Mouse (Mus musculus) hindbrain, embryonic 16.5 days (tissue): Measurements from ENCODE around the gene P2rx5. TPM values are rescaled to one million over a fixed set of nuclear protein-coding genes. Genes with fewer than 3 reads are reported as not detected.

ENCODE experiments used
- ATAC-seq: fragments of 200-750 bp; cut with Nextera tagmentation; 2 replicates; pipeline ENCODE4 v1.8.0; 2017; ENCODE audit warnings: moderate TSS enrichment, moderate library complexity
- H3K27ac ChIP-seq: fragments of 300-500 bp; sonication (generic); 2 replicates; pipeline ENCODE4 v1.5.1; 2014; ENCODE audit warnings: low read depth, mild to moderate bottlenecking, control low read depth, low read length, moderate library complexity
- H3K27me3 ChIP-seq: fragments of 300-500 bp; sonication (generic); replicated peaks from 2 replicates; pipeline ENCODE4 v1.6.1; 2014; ENCODE audit warnings: low read length; ENCODE audit not compliant: control insufficient read depth, insufficient read depth
- H3K36me3 ChIP-seq: fragments of 300-500 bp; sonication (generic); 2 replicates; pipeline ENCODE4 v1.6.1; 2014; ENCODE audit warnings: mild to moderate bottlenecking, low read length, moderate library complexity, mixed read lengths; ENCODE audit not compliant: control insufficient read depth, insufficient read depth
- H3K4me1 ChIP-seq: fragments of 300-500 bp; sonication (generic); 2 replicates; pipeline ENCODE4 v1.6.1; 2014; ENCODE audit warnings: low read depth, low read length; ENCODE audit not compliant: control insufficient read depth, insufficient read depth
- H3K4me2 ChIP-seq: fragments of 300-500 bp; sonication (generic); 2 replicates; pipeline ENCODE4 v1.6.1; 2014; ENCODE audit warnings: mild to moderate bottlenecking, low read length, control low read depth, moderate library complexity
- H3K4me3 ChIP-seq: fragments of 300-500 bp; sonication (generic); 2 replicates; pipeline ENCODE4 v1.5.1; 2014; ENCODE audit warnings: mild to moderate bottlenecking, low read length, control low read depth, moderate library complexity
- H3K9ac ChIP-seq: fragments of 300-500 bp; sonication (generic); 2 replicates; pipeline ENCODE4 v1.6.1; 2014; ENCODE audit warnings: low read depth, mild to moderate bottlenecking, control low read depth, low read length, moderate library complexity
- H3K9me3 ChIP-seq: fragments of 300-500 bp; sonication (generic); 2 replicates; pipeline ENCODE4 v1.6.1; 2014; ENCODE audit warnings: mild to moderate bottlenecking, low read length, moderate library complexity; ENCODE audit not compliant: control insufficient read depth
- WGBS: fragments of 180-500 bp; shearing (Covaris S2); extraction: QIAGEN DNeasy Blood & Tissue Kit; methylation state at CpG from one replicate; pipeline ENCODE4 v1.1.7; 2014; 5-methylcytosine and 5-hydroxymethylcytosine counted together
- polyA plus RNA-seq: library from polyadenylated mRNA; unstranded; fragments of >200 nt; fragmentation: Nextera tagmentation; extraction: Ambion mirVana; gene quantifications from 2 replicates; pipeline ENCODE4 v1.2.1, GENCODE M21; 2015

Gene P2rx5
- polyA plus RNA-seq, 1 experiment from 2014 or later: 0.39 TPM

GRCm38 (mm10) chr11:73144261-73144681 is 15.9 kb upstream of the P2rx5 start:
- Histone ChIP-seq H3K4me3 (no peak overlapping the region), H3K9me3 (no peaks in the 10 kb centered on the region), H3K36me3 (no peaks in the 10 kb centered on the region), H3K27me3 (no peaks in the 10 kb centered on the region), H3K4me2 (no peak overlapping the region), H3K27ac (no peak overlapping the region), H3K9ac (no peak overlapping the region), H3K4me1 (no peaks in the 10 kb centered on the region)
- ATAC-seq: no peak
- 63% methylated on average over 1 of the region's 1 CpGs for WGBS

GRCm38 (mm10) chr11:73146026-73146974 is 13.9 kb upstream of the P2rx5 start:
- Histone ChIP-seq H3K4me3 (no peak overlapping the region), H3K27me3 (no peaks in the 10 kb centered on the region), H3K4me2 (no peak overlapping the region), H3K9ac (no peak overlapping the region; the same call in 1 of the 2 replicates), H3K27ac (no peak overlapping the region), H3K4me1 (no peaks in the 10 kb centered on the region), H3K9me3 (no peaks in the 10 kb centered on the region), H3K36me3 (no peaks in the 10 kb centered on the region)
- WGBS: 65% methylated on average over 11 of the region's 11 CpGs
- ATAC-seq: no peak

DNA sequence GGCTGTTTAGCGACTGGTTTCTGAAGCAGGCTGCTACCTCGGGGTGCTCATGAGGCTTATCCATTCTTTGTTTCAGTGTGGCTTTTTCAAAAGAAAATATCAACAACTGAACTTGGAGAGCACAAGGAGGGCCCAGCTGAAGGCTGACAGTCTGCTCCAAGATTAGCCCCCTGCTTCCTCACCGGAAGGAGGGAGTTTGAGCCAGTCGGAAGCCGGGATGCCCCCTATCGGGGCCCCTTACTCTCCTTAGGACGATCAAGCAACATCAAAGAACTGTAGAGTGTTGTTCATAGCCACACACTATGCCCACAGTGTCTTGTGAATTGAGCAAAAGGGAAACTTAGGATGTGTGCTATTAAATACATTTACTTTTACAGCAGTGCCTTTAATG is 13.3 kb upstream of the P2rx5 start:
- no peaks in the 10 kb centered on the region for H3K36me3 ChIP-seq
- WGBS: 59% methylated on average over 7 of the region's 7 CpGs

GRCm38 (mm10) chr11:73148209-73148608 is 12.0 kb upstream of the P2rx5 start:
- no peaks in the 10 kb centered on the region for H3K36me3 ChIP-seq
- H3K27ac ChIP-seq: no peak overlapping the region
- H3K27me3 ChIP-seq: no peaks in the 10 kb centered on the region
- no peaks in the 10 kb centered on the region for H3K4me1 ChIP-seq
- H3K9ac ChIP-seq: no peak overlapping the region
- WGBS: 76% methylated on average over 9 of the region's 9 CpGs
- H3K9me3 ChIP-seq: no peaks in the 10 kb centered on the region
- no peak overlapping the region for H3K4me2 ChIP-seq
- no peak overlapping the region for H3K4me3 ChIP-seq
- ATAC-seq: no peak

More for the DNA sequence above, 13.3 kb upstream of the P2rx5 start:
- no peak overlapping the region for H3K4me2 ChIP-seq
- H3K9ac ChIP-seq: no peak overlapping the region
- no peaks in the 10 kb centered on the region for H3K4me1 ChIP-seq
- no peak overlapping the region for H3K4me3 ChIP-seq
- no peak for ATAC-seq
- no peaks in the 10 kb centered on the region for H3K9me3 ChIP-seq
- no peak overlapping the region for H3K27ac ChIP-seq
- H3K27me3 ChIP-seq: no peaks in the 10 kb centered on the region

- H3K4me1 ChIP-seq: no peaks in the 10 kb centered on the region; the same call in 1 of the 2 replicates
- no peak overlapping the region for H3K9ac ChIP-seq
- H3K4me2 ChIP-seq: no peak overlapping the region
- H3K36me3 ChIP-seq: no peaks in the 10 kb centered on the region
- H3K4me3 ChIP-seq: no peak overlapping the region
- ATAC-seq: no peak
- H3K9me3 ChIP-seq: no peaks in the 10 kb centered on the region
- H3K27me3 ChIP-seq: no peaks in the 10 kb centered on the region
- H3K27ac ChIP-seq: no peak overlapping the region
- 75% methylated on average over 6 of the region's 6 CpGs for WGBS
These were observed 5.2 kb upstream of the P2rx5 start for GRCm38 (mm10) chr11:73155071-73155470.

DNA sequence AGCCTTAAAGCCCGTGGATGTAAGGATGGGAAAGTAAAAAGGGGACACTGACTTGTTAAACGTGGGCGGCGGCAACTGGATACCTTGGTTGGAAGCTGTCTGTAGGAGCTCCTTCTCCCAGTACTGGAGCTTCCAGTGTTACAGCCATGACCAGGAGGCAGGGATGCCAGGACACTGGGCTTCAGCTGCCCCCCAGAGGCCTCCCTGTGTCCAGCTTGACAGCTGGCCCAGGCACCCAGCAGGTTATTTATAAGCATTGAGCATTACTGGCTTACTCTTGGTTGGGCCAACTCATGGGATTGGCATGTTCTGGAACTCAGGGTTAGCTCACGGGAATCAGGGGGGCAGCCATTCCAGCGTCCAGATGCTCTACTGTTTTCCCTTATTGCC is 585 bp downstream of the P2rx5 start:
- H3K9ac ChIP-seq: no peak overlapping the region
- ATAC-seq: 0 out of 2 replicates have a peak, but pooled peaks have one; percentile 42
- H3K4me2 ChIP-seq: peak overlapping the region; percentile 72
- H3K9me3 ChIP-seq: no peaks in the 10 kb centered on the region
- H3K27me3 ChIP-seq: peaks cover 8% of the 10 kb centered on the region; the same call in 1 of the 2 replicates
- no peaks in the 10 kb centered on the region for H3K36me3 ChIP-seq
- no peak overlapping the region for H3K27ac ChIP-seq
- WGBS: 31% methylated on average over 6 of the region's 6 CpGs
- H3K4me1 ChIP-seq: peaks cover 7% of the 10 kb centered on the region
- H3K4me3 ChIP-seq: peak overlapping the region; percentile 44

- no peak for ATAC-seq
- H3K27ac ChIP-seq: no peak overlapping the region
- no peak overlapping the region for H3K4me3 ChIP-seq
- H3K4me2 ChIP-seq: no peak overlapping the region
- no peaks in the 10 kb centered on the region for H3K9me3 ChIP-seq
- no peaks in the 10 kb centered on the region for H3K36me3 ChIP-seq
- peaks cover 8% of the 10 kb centered on the region; the same call in 1 of the 2 replicates for H3K27me3 ChIP-seq
- H3K9ac ChIP-seq: no peak overlapping the region
- peaks cover 7% of the 10 kb centered on the region for H3K4me1 ChIP-seq
- WGBS: 89% methylated on average over 4 of the region's 4 CpGs
These were observed 1.4 kb downstream of the P2rx5 start for GRCm38 (mm10) chr11:73161616-73162015.

DNA sequence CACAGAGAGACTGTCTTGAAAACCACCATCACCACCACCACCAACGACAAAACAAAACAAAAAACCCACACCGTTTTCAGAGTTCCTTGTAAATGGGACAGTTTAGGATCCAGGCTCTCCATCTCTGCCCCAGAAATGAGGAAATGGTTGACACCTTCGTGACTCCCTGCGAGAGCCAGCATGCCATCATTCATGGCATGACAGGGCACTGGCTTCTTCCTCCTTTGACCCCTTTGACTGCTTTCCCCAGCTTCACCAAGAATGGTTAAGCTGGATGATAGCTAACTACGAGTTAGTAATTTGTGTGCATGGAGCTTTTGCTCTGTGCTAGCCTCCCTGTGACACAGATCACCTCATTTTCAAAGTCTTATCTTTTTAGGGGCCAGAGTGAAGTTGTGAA is 2.1 kb downstream of the P2rx5 start:
- WGBS: 70% methylated on average over 5 of the region's 5 CpGs
- Histone ChIP-seq H3K36me3 (no peaks in the 10 kb centered on the region), H3K4me3 (no peak overlapping the region), H3K4me1 (peaks cover 7% of the 10 kb centered on the region), H3K27ac (no peak overlapping the region), H3K9me3 (no peaks in the 10 kb centered on the region), H3K27me3 (peaks cover 8% of the 10 kb centered on the region; the same call in 1 of the 2 replicates), H3K9ac (no peak overlapping the region), H3K4me2 (no peak overlapping the region)
- ATAC-seq: no peak

- Histone ChIP-seq H3K9ac (no peak overlapping the region), H3K4me2 (no peak overlapping the region), H3K27ac (no peak overlapping the region), H3K9me3 (no peaks in the 10 kb centered on the region), H3K27me3 (no peaks in the 10 kb centered on the region), H3K4me3 (no peak overlapping the region), H3K36me3 (no peaks in the 10 kb centered on the region), H3K4me1 (peaks cover 3% of the 10 kb centered on the region; the same call in 1 of the 2 replicates)
- WGBS: 92% methylated on average over 8 of the region's 8 CpGs
- ATAC-seq: no peak
These were observed 7.8 kb downstream of the P2rx5 start for GRCm38 (mm10) chr11:73168071-73168470.
